Mouse (Mus musculus) embryonic facial prominence, embryonic 12.5 days (tissue): ENCODE measurements around the gene Shf. TPM values are rescaled to one million over a fixed set of nuclear protein-coding genes. Genes with fewer than 3 reads are reported as not detected.
A peak's percentile ranks its signal among the peaks of the same experiment; 100 is the strongest.

Experiments
- ATAC-seq: fragments of 200-750 bp; cut with Nextera tagmentation; 2 replicates; pipeline ENCODE4 v1.8.0; 2017; ENCODE audit not compliant: insufficient number of reproducible peaks, insufficient read depth, low FRiP score, low TSS enrichment
- H3K27ac ChIP-seq: fragments of 300-500 bp; sonication (generic); 2 replicates; pipeline ENCODE4 v1.5.1; 2016; ENCODE audit warnings: mild to moderate bottlenecking
- H3K27me3 ChIP-seq: fragments of 300-500 bp; sonication (generic); 2 replicates; pipeline ENCODE4 v1.6.1; 2016; ENCODE audit warnings: mild to moderate bottlenecking, moderate library complexity
- H3K36me3 ChIP-seq: fragments of 300-500 bp; sonication (generic); 2 replicates; pipeline ENCODE4 v1.6.1; 2016; ENCODE audit warnings: mild to moderate bottlenecking
- H3K4me1 ChIP-seq: fragments of 300-500 bp; sonication (generic); 2 replicates; pipeline ENCODE4 v1.6.1; 2016
- H3K4me2 ChIP-seq: fragments of 300-500 bp; sonication (generic); replicated peaks from 2 replicates; pipeline ENCODE4 v1.6.1; 2016; ENCODE audit warnings: mild to moderate bottlenecking, moderate library complexity
- H3K4me3 ChIP-seq: fragments of 300-500 bp; sonication (generic); 2 replicates; pipeline ENCODE4 v1.5.1; 2016; ENCODE audit warnings: mild to moderate bottlenecking
- H3K9ac ChIP-seq: fragments of 300-500 bp; sonication (generic); 2 replicates; pipeline ENCODE4 v1.6.1; 2016; ENCODE audit warnings: mild to moderate bottlenecking, moderate library complexity
- H3K9me3 ChIP-seq: fragments of 300-500 bp; sonication (generic); 2 replicates; pipeline ENCODE4 v1.6.1; 2016; ENCODE audit warnings: mild to moderate bottlenecking, moderate library complexity
- WGBS: fragments of 180-500 bp; shearing (Covaris S2); methylation state at CpG from one replicate; pipeline ENCODE4 v1.1.7; 2016; 5-methylcytosine and 5-hydroxymethylcytosine counted together
- polyA plus RNA-seq: library from polyadenylated mRNA; unstranded; fragments of >200 nt; fragmentation: Nextera tagmentation; extraction: Ambion mirVana; gene quantifications from 2 replicates; pipeline ENCODE4 v1.2.1, GENCODE M21; 2016

The Shf gene
- polyA plus RNA-seq, 1 experiment from 2014 or later = 6.5 TPM

- Histone ChIP-seq H3K36me3 (peaks cover 6% of the 10 kb centered on the region; the same call in 1 of the 2 replicates), H3K27ac (0 out of 2 replicates have a peak overlapping the region, but pooled peaks have one; percentile 46)
These were observed 1.8 kb downstream of the Shf start for GRCm38 (mm10) chr2:122367181-122367580.

GRCm38 (mm10) chr2:122366706-122367105 lies 2.3 kb downstream of the Shf start:
- Histone ChIP-seq H3K9me3 (no peaks in the 10 kb centered on the region), H3K27me3 (no peaks in the 10 kb centered on the region), H3K27ac (no peak overlapping the region), H3K4me2 (peak overlapping the region; percentile 81), H3K9ac (0 out of 2 replicates have a peak overlapping the region, but pooled peaks have one; percentile 90), H3K4me3 (peak overlapping the region; percentile 94; the same call in 1 of the 2 replicates), H3K4me1 (peaks cover 33% of the 10 kb centered on the region), H3K36me3 (peaks cover 6% of the 10 kb centered on the region; the same call in 1 of the 2 replicates)
- ATAC-seq = no peak
- WGBS = 21% methylated on average over 5 of the region's 5 CpGs

More at GRCm38 (mm10) chr2:122367181-122367580, 1.8 kb downstream of the Shf start:
- Histone ChIP-seq H3K4me1 (peaks cover 29% of the 10 kb centered on the region), H3K9me3 (no peaks in the 10 kb centered on the region), H3K9ac (peak overlapping the region; percentile 90; the same call in 1 of the 2 replicates), H3K27me3 (no peaks in the 10 kb centered on the region), H3K4me3 (peak overlapping the region; percentile 94), H3K4me2 (peak overlapping the region; percentile 81)
- no peak for ATAC-seq
- 29% methylated on average over 4 of the region's 4 CpGs for WGBS

GRCm38 (mm10) chr2:122366039-122366438 lies 2.9 kb downstream of the Shf start:
- Histone ChIP-seq H3K4me1 (peaks cover 33% of the 10 kb centered on the region), H3K27ac (no peak overlapping the region), H3K9ac (0 out of 2 replicates have a peak overlapping the region, but pooled peaks have one; percentile 90), H3K9me3 (no peaks in the 10 kb centered on the region), H3K4me2 (peak overlapping the region; percentile 81), H3K4me3 (no peak overlapping the region), H3K36me3 (peaks cover 6% of the 10 kb centered on the region; the same call in 1 of the 2 replicates), H3K27me3 (no peaks in the 10 kb centered on the region)
- 88% methylated on average over 3 of the region's 3 CpGs for WGBS
- ATAC-seq = no peak

GRCm38 (mm10) chr2:122365244-122365866 lies 3.6 kb downstream of the Shf start:
- Histone ChIP-seq H3K4me2 (no peak overlapping the region), H3K4me1 (peaks cover 33% of the 10 kb centered on the region), H3K27ac (no peak overlapping the region), H3K9ac (no peak overlapping the region), H3K27me3 (no peaks in the 10 kb centered on the region), H3K36me3 (peaks cover 6% of the 10 kb centered on the region; the same call in 1 of the 2 replicates), H3K9me3 (no peaks in the 10 kb centered on the region), H3K4me3 (no peak overlapping the region)
- ATAC-seq = no peak
- WGBS = 86% methylated on average over 10 of the region's 10 CpGs

- ATAC-seq = no peak
- H3K9ac ChIP-seq = no peak overlapping the region
- 90% methylated on average over 3 of the region's 3 CpGs for WGBS
- H3K27me3 ChIP-seq = no peaks in the 10 kb centered on the region
- peaks cover 28% of the 10 kb centered on the region for H3K4me1 ChIP-seq
- H3K4me2 ChIP-seq = no peak overlapping the region
- H3K36me3 ChIP-seq = peaks cover 6% of the 10 kb centered on the region; the same call in 1 of the 2 replicates
- no peak overlapping the region for H3K27ac ChIP-seq
- H3K9me3 ChIP-seq = no peaks in the 10 kb centered on the region
- no peak overlapping the region for H3K4me3 ChIP-seq
These were observed 4.5 kb downstream of the Shf start for GRCm38 (mm10) chr2:122364352-122364944.

GRCm38 (mm10) chr2:122362622-122363523 lies 6.1 kb downstream of the Shf start:
- Histone ChIP-seq H3K4me1 (peaks cover 25% of the 10 kb centered on the region), H3K4me2 (no peak overlapping the region), H3K9ac (no peak overlapping the region), H3K27me3 (no peaks in the 10 kb centered on the region), H3K36me3 (peaks cover 15% of the 10 kb centered on the region), H3K4me3 (no peak overlapping the region), H3K9me3 (no peaks in the 10 kb centered on the region), H3K27ac (no peak overlapping the region)
- 88% methylated on average over 13 of the region's 13 CpGs for WGBS
- no peak for ATAC-seq

- no peak for ATAC-seq
- no peak overlapping the region for H3K4me3 ChIP-seq
- no peaks in the 10 kb centered on the region for H3K9me3 ChIP-seq
- no peak overlapping the region for H3K4me2 ChIP-seq
- WGBS = 42% methylated on average over 10 of the region's 10 CpGs
- no peaks in the 10 kb centered on the region for H3K27me3 ChIP-seq
- H3K4me1 ChIP-seq = peaks cover 17% of the 10 kb centered on the region
- H3K27ac ChIP-seq = no peak overlapping the region
- peak overlapping the region; percentile 8; the same call in 1 of the 2 replicates for H3K9ac ChIP-seq
- peaks cover 22% of the 10 kb centered on the region for H3K36me3 ChIP-seq
These were observed 6.9 kb downstream of the Shf start for GRCm38 (mm10) chr2:122361868-122362621.

GRCm38 (mm10) chr2:122361181-122361580 lies 7.8 kb downstream of the Shf start:
- Histone ChIP-seq H3K27me3 (no peaks in the 10 kb centered on the region), H3K4me1 (peaks cover 9% of the 10 kb centered on the region), H3K36me3 (peaks cover 29% of the 10 kb centered on the region), H3K4me3 (no peak overlapping the region), H3K9me3 (no peaks in the 10 kb centered on the region), H3K4me2 (no peak overlapping the region), H3K9ac (no peak overlapping the region), H3K27ac (no peak overlapping the region)
- no peak for ATAC-seq
- 88% methylated on average over 6 of the region's 6 CpGs for WGBS

GRCm38 (mm10) chr2:122360310-122360709 lies 8.7 kb downstream of the Shf start:
- WGBS = 44% methylated on average over 6 of the region's 6 CpGs
- Histone ChIP-seq H3K9me3 (no peaks in the 10 kb centered on the region), H3K36me3 (peaks cover 34% of the 10 kb centered on the region), H3K27ac (no peak overlapping the region), H3K4me1 (peaks cover 5% of the 10 kb centered on the region), H3K4me3 (no peak overlapping the region), H3K27me3 (no peaks in the 10 kb centered on the region), H3K9ac (no peak overlapping the region), H3K4me2 (no peak overlapping the region)
- ATAC-seq = no peak

- ATAC-seq = no peak
- Histone ChIP-seq H3K27me3 (no peaks in the 10 kb centered on the region), H3K27ac (no peak overlapping the region), H3K9ac (no peak overlapping the region), H3K4me1 (no peaks in the 10 kb centered on the region), H3K36me3 (peaks cover 45% of the 10 kb centered on the region), H3K4me3 (no peak overlapping the region), H3K4me2 (no peak overlapping the region), H3K9me3 (no peaks in the 10 kb centered on the region)
- 78% methylated on average over 3 of the region's 3 CpGs for WGBS
These were observed 12.8 kb downstream of the Shf start for GRCm38 (mm10) chr2:122356187-122356586.

GRCm38 (mm10) chr2:122355389-122355788 lies 13.6 kb downstream of the Shf start:
- Histone ChIP-seq H3K27ac (no peak overlapping the region), H3K9me3 (no peaks in the 10 kb centered on the region), H3K9ac (no peak overlapping the region), H3K36me3 (peaks cover 45% of the 10 kb centered on the region), H3K4me3 (no peak overlapping the region), H3K4me1 (no peaks in the 10 kb centered on the region), H3K27me3 (no peaks in the 10 kb centered on the region), H3K4me2 (no peak overlapping the region)
- ATAC-seq = no peak
- 82% methylated on average over 5 of the region's 5 CpGs for WGBS
